Mouse (Mus musculus): ENCODE measurements at regions not wholly inside any gene's neighbourhood (a gene's known extent, or its start where the extent isn't known, plus 50 kb on each side); places are given as distances from the start of the nearest gene placed in this dataset.

DNA sequence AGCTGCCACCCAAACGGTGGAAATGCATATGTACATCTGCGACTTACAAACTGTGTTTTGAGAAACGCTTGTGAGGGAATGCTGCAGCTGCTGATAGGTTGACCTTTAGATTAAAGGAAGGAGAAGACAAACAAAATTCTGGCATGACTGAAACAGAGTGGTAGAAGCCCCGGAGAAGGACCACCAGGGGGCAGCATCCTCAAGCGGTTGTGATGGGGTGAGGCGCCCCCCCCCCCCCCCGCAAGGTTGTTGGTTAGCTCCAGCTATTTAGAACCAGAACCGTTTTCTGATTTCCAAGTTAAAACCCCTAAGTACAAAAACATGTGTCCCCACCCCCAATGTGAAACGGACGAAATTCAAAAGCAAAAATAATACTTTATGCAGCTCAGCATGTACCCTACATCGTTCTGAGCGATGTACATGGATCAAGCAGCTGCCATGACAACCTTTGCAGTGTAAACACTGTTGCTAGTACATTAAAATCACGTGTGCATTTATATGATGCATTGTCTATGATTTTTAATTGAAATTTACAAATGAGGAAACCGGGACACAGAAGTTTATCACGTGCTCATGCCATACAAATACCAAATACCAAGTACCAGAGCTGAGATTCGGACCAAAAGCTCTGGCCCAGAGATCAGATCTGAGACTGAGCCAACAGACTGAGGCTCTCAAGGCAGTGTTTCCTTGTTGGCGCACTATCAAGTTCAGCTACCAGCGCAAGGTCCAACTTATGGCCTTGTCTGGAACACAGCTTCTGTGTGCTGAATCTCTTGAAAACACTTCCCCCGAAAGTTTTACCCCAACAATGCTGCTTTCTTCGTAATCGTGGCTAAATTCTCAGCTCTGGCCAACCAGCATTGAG is 100.0 kb upstream of the Ifngr1 start:
- CTCF ChIA-PET, result interaction anchor here (0.5 to 2.0 kb wide), 10 partner anchors 9 to 1533 kb away, joined by 3 to 13 read pairs (median 4); no protein-coding TSS in a partner anchor

DNA sequence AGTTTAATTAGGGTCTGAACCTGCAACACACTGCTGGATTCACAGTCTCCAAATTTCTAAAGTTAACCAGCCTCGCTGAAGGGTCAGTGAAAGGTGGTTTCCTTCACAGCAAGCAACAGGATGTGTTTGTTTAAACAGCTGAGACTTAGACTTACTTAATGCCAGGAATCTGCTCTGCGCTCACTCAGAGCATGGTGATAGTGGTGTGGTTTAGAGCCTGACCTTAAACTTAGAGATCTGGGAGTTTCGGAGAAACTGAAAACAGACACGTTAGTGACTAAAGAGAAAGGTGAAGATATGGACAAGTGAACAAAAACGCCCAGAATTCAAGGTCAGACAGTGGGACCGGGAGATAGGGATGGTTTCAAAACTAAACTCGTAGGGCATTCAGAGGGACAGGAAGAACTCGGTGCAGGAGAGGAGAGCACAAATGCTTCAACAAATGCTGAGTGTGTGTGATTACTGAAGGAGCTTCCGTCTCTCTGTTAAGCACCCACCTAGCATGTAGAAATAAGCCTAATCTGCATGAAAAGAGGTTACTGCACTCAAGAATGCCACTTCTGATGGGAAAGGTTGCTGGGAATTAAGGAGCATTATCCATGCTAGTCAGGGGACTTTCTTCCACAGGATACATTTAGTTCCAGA is 97.2 kb upstream of the Ifngr1 start:
- CTCF ChIA-PET, result no interaction called here

DNA sequence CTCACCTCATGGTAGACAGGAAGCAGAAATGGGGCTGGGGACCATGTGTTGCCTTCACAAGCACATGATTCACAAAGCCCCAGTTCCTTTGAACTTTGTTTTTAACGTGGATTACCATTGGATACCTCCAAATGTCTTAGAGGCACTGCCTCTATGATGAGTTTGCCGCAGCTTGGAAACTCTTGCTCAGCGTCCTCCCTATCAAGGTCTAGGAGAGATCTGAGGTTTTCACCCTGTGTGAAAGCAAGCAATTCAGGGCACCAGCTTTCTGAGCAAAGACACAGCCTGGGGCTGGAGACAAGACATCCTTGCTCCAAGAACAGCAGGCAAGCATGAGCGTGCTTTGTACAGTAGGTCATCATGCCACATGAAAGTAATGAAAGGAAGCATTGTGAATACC is 93.6 kb upstream of the Ifngr1 start:
- CTCF ChIA-PET, result no interaction called here

DNA sequence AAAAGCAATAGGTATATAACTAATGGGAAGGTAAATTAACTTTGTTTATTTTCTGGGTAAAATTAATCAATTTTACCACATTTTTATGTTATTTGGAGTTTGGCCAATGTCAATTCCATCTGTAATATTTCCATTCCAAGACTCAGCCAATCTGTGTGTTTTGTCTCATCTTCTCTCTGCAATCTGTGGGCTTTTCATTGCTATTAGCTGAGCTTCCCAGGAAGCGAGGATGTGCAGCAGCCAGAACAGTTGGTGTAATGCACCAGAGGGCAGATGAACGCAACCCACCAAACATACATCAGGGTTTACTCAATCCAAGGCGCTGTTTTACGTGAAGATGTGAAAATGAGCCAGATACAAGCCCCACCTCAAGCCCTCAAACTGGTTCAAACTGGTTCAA is 88.9 kb upstream of the Ifngr1 start:
- CTCF ChIA-PET, result no interaction called here

DNA sequence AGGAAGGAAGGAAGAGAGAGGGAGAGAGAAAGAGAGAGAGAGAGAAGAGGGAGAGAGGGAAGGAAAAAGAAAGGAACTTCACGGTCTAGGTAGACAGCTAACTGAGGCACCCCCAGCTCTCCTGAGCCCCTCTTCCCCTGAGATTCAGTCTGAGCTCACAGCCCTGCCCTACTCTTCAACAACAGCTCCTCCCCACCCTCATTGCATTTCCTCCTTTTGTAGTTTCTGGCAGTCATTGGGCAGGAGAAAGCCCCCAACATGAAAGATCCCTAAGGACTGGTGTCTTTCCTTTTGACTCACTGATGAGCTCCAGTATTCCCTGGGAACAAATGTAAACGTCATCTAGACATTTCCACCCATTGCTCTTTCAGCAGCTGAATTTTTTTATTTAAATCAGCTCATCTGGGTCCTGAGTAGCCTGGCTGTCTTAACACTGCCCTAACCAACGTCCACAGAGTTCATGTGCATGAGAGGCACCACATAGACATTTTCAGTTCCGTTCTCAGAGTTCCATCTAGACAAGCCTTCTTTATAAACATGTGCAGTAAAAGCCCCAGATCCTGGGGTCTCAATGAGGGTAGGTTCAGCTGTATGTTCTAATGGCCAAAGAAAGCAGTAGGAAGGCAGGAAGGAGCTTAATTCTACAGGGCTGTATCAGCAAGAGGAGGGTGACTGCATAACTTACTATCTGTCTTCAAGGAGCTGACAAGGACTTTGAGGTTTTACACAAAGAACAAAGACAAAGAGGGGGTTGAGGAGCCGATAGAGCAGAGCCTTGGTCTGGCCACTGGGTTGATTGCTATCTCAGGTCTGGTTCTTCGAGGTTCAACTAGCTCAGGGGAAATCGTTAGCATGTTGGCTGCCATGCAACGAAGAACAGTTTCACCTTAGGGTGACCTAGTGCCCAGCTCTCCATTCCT is 87.6 kb upstream of the Ifngr1 start:
- CTCF ChIA-PET, result interaction anchor here (1.1 kb wide), 1 partner anchor 10 kb away, joined by 5 read pairs; no protein-coding TSS in a partner anchor

DNA sequence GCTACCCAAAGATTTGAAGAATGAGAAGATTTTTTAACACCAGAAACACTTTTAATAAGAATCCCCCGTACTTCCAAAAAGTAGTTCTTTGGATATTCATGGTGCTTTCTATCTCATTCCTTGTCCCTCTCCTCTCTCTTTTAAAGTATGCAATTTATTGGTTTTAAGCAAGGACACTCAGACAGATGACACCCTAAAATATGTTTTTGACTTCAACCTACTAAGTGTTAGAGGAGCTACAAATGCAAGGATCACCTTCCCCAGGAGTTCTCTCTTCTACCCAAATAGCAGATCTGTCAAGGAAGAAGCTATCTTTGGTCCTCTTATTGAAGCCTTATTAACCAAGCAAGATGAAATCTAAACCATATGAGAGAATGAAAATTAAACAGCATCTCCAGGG is 86.6 kb upstream of the Ifngr1 start:
- CTCF ChIA-PET, result no interaction called here

DNA sequence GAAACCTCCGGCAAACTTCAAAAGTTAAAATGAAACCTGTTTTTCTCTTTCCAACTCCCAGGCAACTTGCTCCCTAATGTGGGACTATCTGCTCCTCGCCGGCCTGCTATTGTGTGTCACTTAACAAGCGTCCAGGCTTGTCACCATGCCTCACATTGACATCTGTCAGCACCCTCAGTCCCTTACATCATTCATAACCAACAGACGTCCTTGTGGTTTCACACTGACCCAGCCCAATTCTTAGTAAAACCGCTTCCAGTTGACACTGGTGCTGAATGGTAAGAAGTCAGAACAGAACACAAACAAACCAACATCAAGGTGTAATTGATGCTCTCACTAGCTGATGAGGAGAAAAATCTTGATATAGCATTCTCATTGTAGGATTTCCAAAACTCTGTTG is 85.8 kb upstream of the Ifngr1 start:
- CTCF ChIA-PET, result no interaction called here

DNA sequence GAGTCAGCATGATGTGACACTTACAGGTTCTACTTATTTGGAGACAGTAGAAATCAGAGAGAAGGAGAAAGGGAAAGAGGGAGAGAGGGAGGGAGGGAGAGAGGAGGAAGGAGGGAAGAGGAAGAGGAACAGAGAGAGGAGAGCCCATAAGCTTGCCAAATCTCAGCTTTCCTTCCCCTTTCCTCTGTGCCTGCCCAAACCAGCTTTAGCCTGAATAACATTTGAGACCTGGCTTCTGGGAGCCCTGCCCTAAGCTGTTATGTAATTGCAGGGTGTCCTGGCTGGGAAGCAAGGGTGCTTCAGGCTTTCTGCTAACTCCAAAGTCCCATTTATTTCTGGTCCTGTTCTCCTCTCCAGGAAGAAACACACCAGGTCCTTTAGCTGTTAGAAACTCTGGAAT is 85.3 kb upstream of the Ifngr1 start:
- CTCF ChIA-PET, result no interaction called here

DNA sequence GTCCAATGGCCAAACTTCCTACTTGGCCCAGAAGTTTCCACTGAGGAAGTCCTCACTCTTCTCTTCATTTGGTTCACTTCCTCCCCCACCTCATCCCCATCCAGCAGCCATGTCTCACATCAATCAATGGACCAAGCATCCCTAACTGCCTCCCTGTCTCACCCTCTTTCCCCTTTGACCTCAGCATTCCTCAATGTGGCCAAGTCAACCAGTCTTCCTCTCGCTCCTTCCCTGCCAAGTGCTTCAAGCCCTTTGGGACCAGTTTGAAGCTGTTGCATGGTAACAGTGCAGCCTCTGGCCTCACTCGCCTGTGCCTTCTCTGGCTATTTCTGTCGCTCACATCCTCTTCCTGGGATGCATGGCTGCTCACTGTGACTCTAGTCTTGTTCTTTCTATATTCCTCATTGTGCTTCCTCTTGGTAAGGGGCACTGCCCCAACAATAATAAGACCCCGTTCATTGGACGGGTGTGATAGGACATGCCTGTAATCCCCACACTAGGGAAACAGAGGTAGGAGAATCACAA is 83.5 kb upstream of the Ifngr1 start:
- CTCF ChIA-PET, result interaction anchor here (1.0 kb wide), 1 partner anchor 16 kb away, joined by 3 read pairs; no protein-coding TSS in a partner anchor

DNA sequence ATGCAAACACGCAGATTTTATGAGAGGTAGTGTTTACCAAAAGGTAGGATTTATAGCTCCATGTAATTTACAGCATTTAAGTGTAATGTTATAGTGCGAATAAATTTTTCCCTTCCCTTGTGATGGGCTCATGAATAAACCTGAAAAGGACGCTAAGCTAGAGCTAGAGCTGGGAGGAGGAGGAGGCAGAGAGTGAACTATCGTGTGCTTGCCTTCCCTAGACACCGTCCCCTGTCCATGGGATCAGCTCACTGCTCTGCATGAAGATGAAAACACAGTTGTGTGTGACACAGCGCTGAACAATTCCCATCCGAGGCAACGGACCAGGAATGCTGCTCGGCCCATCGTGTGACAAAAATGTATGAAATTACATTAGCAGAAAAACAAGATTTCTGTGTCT is 81.7 kb upstream of the Ifngr1 start:
- CTCF ChIA-PET, result no interaction called here

DNA sequence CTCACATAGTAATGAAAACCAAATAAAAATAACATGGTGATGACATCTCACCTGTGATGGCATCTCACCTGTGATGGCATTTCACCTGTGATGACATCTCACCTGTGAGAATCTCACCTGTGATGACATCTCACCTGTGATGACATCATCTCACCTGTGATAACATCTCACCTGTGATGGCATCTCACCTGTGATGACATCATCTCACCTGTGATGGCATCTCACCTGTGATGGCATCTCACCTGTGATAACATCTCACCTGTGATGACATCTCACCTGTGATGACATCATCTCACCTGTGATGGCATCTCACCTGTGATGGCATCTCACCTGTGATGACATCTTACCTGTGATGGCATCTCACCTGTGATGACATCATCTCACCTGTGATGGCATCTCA is 77.4 kb upstream of the Ifngr1 start:
- CTCF ChIA-PET, result interaction anchor here (0.7 to 0.9 kb wide), 2 partner anchors 10 to 17 kb away, joined by 3 to 5 read pairs; no protein-coding TSS in a partner anchor

DNA sequence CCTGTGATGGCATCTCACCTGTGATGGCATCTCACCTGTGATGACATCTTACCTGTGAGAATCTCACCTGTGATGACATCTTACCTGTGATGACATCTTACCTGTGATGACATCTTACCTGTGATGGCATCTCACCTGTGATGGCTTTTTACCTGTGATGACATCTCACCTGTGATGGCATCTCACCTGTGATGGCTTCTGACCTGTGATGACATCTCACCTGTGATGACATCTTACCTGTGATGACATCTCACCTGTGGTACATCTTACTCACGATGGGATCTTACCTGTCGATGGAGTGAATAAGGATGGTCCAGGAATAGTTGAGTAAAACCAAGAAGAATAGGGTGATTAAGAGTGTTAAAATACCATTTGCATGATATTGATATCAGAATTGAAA is 76.9 kb upstream of the Ifngr1 start:
- CTCF ChIA-PET, result no interaction called here

DNA sequence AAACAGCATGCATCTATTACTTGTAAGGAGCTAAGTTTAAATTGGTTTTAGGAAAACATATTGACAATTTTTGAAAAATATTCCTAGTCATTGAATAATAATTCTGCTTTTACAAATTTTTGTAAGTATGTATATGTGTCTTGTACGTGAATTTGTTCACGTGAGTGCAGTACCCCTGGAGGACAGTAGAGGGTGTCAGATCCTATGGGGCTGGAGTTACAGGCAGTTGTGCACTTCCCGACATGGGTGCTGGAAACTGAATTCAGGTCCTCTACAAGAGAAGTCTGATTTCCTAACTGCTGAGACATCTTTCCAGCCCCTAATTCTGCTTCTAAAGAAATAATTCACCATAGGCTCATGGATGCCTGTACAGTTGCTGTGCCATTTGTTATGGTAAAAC is 75.7 kb upstream of the Ifngr1 start:
- CTCF ChIA-PET, result interaction anchor here (0.6 kb wide), 1 partner anchor 11 kb away, joined by 9 read pairs; no protein-coding TSS in a partner anchor

DNA sequence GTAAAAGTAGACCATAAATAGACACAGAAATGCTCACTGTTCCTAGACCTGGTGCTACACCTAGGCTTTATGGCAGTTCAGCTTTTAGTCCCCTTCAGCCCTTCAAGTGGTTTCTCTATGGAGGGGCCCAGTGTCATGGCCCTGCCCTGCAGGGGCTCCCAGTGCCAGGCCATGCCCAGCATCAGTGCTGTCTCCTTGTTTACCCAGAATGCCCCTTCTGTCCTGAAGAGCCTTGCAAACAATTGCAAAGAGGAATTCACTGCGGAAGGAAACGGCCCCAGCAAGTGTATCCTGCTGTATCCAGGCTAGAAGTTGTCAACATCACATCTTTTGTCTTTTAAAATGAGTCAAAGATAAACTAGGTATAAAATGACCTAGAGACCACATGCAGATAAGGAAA is 74.7 kb upstream of the Ifngr1 start:
- CTCF ChIA-PET, result no interaction called here

DNA sequence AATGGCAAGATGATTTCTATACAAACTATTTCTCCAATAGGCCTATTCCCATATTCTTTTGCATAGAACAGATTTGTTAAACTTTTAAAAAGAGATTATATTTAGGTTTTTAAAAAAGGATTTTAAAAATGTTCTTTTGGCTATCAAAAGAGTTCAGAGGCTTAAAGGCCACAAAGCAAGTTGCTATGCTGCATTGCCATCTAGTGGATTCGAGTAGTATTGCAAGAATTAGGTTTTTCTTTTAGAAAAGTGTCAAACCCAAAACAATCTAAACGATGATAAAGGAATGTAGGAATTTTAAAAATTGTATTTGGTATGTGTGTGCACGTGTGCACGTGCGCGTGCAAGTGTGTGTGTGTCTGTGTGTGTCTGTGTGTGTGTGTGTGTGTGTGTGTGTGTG is 73.0 kb upstream of the Ifngr1 start:
- CTCF ChIA-PET, result interaction anchor here (0.6 to 0.7 kb wide), 2 partner anchors 38 to 589 kb away, joined by 3 to 6 read pairs; no protein-coding TSS in a partner anchor

DNA sequence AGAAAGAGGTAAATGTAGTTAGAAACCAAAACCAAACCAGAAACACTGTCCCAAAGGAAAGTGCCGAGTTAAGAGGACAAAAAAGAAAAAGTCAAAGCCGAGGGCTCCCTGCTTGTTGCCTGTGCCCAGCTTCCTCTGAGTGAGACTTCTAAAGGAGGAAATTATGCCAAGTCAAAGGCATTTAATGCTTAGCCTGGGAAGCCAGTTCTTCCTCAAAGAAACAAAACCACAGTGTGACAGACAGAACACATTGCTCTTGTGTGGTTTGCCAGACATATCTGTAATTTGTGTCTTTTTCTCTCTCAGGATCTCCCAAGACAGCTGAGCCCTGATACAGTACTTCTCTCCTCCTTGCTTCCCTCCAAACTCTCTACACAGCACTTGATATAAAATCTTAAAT is 69.6 kb upstream of the Ifngr1 start:
- CTCF ChIA-PET, result interaction anchor here (0.6 kb wide), 1 partner anchor 128 kb away, joined by 3 read pairs; no protein-coding TSS in a partner anchor

DNA sequence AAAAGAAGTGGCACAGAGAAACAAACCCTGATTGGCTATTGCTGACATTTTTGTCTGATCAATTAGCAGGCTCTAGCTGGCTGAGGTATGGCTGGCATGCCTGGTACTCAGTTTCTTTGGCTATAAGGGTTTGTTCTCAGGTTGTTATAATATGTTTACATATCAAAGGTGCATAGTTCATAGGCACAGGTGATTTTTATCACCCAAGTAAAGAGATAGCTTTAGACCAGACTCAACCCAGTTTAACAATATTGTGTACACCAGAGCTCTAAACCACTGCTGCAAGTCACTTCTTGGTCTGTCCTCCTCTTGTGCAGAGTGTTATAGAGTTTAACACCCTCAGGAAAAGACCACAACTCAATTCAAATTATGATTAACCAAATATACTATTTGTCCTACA is 65.8 kb upstream of the Ifngr1 start:
- CTCF ChIA-PET, result no interaction called here

DNA sequence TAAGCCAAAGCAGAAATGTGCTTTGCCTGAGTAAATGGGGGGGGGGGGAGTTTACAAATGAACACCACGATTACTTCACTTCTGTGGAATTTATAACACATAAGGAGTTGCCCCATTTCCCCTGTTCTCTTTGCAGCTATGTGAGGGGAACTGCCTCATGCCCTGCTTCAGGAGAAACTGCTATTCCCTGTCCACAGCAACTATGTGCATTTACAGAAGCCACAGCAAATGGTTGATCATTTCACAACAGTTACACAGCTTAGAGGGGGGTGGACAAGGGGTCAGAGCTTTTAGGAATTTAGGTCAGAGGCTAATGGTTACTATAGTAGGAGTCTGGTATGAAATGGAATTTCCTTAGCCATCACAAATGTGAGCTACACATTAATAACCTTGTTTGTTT is 65.4 kb upstream of the Ifngr1 start:
- CTCF ChIA-PET, result interaction anchor here (0.7 kb wide), 1 partner anchor 10 kb away, joined by 9 read pairs; no protein-coding TSS in a partner anchor

DNA sequence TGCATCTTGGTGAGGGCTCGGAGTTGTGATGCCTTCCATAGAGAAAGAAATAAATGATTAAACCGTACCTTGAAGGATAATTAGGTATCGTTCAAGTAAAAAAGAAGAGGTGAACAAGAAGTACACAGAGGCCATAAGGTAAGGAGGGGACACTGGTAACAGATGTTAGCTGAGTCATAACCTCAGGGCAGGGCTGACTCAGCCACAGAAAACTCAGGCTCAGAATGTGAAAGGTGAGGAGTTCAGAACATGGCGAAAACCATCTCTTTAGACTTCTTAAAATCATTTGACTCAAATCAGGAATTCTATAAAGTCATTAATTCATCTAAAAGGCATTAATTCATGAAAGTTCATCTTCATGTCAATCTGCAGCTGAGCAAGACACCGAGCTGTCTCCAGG is 62.1 kb upstream of the Ifngr1 start:
- CTCF ChIA-PET, result no interaction called here

DNA sequence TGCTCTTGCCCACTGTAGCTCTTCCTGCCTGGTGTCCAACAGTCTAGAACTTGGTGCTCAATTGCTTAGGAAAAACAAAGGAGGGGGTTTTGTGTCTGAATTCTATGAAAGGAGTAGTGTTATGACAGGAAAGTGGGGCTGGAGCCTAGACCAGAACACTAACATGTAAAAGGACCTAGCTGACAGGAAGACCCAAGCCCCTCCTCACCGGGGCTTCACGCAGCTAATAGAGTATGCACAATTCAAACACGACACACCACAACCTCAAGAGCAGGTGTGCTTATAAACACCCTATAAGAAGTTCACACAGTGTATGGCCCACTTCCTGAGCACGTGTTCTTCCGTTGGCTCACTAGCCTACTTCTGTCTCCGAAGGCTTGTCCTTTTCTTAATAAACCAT is 61.7 kb upstream of the Ifngr1 start:
- CTCF ChIA-PET, result no interaction called here

DNA sequence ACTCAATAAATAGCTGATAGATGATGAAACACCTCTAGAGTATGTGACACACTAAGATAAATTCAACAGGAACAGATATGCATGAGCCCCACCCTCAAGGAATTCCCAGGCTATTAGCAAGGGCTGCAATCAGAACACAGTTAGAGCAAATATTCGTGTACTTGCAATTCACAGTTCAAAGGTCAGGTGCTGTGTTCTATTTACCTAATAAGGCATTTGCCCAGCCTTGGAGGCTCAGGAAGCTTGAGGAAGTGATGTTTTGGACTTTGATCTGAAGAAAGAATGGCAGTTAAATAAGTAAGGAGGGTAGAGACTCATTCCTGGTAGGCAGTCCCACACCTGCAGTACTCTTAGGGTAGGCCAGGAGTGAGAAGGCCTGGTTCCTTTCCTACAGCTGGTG is 60.3 kb upstream of the Ifngr1 start:
- CTCF ChIA-PET, result interaction anchor here (0.6 kb wide), 2 partner anchors 17 to 281 kb away, joined by 3 read pairs; no protein-coding TSS in a partner anchor

DNA sequence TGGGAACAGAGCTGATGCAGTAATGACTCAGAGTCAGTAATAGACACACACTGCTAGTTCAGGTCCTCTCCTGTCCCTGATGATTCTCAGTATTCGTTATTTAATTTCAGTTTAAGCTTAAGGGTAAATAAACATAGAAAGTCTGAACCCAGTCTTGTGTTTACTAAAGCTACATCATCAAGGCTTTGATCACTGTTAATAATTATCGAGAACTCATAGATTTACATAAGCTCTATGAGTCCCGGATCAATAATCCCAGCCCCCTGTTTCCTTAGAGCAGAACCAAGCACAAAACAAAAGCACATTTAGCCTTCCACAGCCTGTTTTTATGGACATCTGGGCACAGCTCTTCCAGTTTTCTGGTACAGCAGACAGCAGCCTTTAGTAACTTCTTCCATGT is 59.0 kb upstream of the Ifngr1 start:
- CTCF ChIA-PET, result no interaction called here

All from spleen, embryonic (tissue).